Mouse (Mus musculus): ENCODE measurements at regions not wholly inside any gene's neighbourhood (a gene's known extent, or its start where the extent isn't known, plus 50 kb on each side); places are given as distances from the start of the nearest gene placed in this dataset.

DNA sequence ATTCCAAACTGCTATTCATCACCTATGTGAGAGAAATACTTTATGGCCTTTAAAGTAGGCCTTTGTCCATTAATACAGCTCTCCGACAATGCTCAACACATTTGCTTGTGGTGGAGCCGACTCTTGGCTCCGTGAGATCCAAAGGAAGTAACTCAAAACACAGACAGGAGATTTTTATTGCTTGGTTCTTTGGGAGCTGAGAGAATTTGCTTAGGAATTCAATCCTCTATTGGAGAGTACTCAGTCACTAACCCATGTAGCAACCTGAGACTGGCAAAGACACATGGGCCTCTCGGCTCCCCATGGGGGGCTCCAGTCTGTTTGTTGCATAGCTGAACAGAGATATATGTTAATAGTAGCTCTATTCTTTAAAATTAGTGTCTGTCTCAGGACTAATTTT lies 130.1 kb upstream of the Map3k7 start:
- DNase-seq, result no peak

- no peak for DNase-seq
These were observed 128.8 kb upstream of the Map3k7 start for GRCm38 (mm10) chr4:31835051-31835450.

DNA sequence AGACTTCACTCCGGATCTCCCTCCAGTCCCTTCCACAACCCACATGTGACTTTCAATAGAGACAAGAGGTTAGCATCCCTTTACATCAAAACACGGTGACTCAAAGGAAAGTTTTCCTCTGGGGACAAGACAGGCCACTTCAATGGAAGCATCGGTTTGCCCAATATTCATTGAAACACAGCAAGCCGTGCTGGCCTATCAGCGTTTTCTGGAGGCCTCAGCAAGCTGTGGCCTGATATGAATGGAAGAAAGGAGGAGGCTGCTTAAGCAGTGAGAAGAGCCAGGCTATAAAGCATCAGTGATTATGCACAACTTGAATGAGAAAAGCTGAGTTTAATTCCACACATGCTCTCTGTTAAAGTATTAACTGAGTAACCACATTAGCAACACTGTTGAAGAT lies 125.3 kb upstream of the Map3k7 start:
- no peak for DNase-seq

GRCm38 (mm10) chr4:31849763-31850162 lies 114.1 kb upstream of the Map3k7 start:
- DNase-seq, result no peak

DNA sequence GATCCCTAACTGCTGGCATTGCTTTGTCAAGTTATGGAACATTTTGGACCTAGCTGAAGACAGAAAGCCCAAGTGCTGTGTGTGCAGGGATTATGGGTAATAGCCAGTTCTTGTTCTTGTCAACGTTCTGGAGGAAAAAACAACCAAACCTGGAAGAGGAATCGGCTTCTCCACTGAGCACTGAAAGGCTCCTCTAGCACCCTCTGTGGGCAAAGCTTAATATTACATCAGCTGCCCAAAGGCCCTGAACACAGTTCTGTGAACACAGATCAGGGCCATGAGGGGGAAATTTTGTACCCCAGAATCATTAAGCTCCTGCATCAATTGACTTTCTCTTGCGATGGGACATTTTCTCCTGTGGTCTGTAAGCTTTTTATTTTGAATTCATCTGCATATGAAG lies 112.9 kb upstream of the Map3k7 start:
- DNase-seq, result peak in 1 of 2 experiments; percentile 9

DNA sequence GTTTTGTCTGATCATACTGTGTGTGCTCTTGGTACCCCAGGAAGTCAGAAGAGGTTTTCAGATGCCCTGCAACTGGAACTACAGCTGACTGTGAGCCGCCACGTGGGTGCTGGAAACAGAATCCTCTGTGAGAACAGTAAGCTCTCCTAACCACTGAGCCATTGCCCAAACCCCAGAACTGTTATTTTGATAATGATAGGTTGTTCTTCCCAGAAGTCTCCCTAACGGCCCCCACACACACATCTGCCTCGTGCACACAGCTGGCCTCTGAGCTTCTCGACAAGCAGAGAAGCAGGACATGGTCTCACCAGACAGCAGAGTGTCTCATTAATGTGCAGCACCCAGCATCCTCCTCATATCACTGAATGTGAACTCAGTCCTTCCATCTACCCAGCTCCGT lies 110.0 kb upstream of the Map3k7 start:
- no peak for DNase-seq

DNA sequence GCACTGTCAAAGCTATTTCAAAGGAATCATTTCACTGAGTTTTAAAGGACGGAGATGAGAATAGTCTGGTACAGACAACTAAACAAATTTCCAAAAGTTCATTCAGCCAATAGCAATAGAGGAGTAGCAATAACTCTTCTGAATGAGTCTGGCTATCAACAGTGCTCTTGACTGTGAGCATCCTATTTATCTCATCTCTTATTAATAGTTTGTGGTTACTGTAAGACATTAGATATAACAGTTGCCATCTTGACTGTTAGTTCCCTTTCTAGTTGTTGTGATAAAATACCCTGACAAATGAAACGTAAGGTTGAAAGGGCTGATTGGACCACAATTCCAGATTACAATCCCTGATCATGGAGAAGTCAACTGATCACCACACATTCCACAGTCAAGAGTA lies 103.5 kb upstream of the Map3k7 start:
- no peak for DNase-seq

DNA sequence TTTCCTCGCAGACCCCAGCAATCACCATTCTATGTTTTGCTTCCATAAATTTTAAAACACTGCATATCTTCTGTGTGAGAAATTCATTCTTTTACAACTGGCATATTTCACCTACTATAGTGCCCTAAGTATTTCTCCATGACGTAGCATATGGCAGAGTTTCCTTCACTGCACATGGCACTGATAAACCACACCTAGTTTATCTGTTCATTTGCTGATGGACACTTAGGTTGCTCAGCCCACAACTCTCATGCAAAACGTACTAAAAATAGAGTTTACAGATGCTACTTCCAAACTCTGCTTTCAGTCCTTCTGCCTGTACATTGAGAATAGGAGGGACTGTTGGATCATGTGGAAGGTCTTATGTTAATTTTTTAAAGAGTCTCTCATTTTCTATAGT lies 102.7 kb upstream of the Map3k7 start:
- DNase-seq, result no peak

DNA sequence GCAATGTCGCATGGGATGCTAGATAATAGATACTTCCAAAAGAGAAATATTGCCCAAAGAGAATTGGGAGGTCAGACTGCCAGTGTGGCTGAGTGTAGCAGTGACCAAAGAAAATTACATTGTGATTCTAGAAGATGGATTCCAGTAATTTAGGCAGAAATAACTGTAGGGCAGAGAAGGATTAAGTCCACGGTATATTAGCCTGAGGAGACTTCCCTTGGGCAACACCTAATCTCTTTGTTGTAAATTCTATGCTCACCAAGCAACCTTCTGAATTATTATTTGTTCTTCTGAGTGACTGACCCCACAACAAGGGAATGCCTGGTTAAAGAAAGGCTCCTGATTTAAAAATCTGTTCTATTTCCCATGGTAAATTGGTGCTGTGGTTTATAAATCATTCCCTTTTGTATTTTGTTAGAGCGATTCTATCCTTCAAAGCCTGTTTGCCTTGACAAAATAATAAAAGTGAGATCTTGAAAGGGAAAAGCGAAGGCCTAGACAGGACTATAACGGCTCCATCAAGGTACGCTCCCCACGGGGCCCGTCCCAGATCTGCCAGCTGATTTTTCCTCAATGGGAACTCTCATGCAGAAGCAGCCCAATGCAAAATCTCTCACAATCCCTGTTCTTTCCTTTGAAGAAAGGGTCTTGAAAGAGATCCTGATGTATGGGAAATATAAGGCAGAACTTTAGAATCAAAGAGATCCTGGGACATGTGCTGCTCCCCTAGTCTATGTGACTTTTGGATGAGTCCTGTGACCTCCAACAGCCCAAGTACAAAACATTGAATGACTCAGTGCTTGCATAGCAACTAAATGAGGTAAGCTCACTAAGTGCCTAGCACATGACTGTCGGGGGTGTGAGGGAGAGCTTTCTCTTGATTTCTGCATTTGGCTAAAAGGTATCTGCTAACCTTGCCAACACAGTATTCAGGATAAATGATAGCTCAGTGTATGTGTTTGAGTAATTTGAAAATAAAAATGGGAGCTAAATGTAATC lies 90.6 kb upstream of the Map3k7 start:
- DNase-seq, result no peak

- no peak for DNase-seq
These were observed 86.5 kb upstream of the Map3k7 start for GRCm38 (mm10) chr4:31877389-31877788.

DNA sequence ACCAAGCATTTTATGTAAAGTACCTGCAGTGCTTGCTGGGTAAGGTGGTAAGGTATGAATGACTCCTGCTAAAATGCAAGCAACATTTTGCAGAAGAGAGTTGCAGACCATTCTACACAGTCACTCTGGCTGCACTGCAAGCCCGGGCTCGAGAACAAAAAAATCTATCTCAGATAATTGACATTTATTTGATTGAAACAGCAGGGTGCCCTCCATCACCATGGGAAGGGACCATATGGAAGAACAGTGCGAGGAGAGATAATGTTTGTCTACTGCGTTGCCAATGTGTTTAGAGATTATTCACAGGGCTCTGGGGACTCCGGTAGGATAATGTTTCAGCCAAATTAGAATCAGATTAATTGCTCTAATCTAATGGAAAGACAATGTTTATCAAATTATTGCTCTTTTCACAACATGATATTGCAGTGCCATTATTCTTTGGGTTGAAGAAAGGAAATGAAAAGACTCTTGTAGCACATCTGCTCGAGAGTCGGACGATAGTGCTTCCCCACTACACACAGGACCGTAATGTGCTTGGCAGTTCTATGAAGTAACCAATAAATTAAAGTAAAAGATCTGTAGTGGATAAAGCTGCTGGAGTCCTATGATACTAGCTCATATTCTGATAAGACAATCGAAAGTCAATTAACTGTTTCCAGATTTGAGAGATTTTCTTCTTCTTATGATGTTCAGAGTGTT lies 85.3 kb upstream of the Map3k7 start:
- DNase-seq, result no peak

DNA sequence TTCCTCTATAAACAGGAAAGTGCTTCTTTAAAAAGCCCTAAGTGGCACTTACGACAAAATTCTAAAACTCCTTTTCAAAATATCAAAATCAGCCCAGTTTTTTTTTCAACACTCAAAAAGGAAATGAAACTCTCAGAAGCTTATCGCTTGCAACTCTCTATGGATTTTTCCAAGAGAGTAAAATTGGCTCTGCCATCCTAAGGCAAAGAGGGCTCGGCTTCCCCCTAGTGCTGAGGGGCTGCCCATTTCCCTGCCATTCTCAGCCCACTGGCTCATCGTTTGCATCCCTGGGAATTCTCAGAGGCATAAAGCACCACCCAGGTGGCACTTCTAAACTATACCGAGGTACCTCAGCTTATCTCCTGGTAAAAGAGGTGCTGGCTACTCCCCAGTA lies 84.7 kb upstream of the Map3k7 start:
- DNase-seq, result no peak

- no peak for DNase-seq
These were observed 83.7 kb upstream of the Map3k7 start for GRCm38 (mm10) chr4:31880213-31880612.

DNA sequence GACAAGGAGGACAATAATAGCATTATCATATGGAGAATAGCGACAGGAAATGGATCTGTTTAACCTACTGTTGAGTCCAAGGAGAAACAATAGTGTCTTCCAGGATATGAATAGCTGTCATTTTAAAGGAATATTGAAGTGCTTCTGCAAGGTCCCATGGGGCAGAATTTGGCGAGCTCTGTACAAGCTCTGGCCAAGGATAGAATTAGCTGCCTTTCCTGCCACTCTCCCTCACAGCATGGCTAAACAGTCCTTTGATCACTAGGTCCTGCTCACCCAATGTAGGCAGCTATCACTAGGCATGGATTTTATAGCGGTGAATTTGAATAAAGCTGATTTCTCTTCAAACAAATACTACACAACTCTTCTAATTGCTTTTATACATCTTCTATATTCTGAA lies 74.2 kb upstream of the Map3k7 start:
- no peak for DNase-seq

DNA sequence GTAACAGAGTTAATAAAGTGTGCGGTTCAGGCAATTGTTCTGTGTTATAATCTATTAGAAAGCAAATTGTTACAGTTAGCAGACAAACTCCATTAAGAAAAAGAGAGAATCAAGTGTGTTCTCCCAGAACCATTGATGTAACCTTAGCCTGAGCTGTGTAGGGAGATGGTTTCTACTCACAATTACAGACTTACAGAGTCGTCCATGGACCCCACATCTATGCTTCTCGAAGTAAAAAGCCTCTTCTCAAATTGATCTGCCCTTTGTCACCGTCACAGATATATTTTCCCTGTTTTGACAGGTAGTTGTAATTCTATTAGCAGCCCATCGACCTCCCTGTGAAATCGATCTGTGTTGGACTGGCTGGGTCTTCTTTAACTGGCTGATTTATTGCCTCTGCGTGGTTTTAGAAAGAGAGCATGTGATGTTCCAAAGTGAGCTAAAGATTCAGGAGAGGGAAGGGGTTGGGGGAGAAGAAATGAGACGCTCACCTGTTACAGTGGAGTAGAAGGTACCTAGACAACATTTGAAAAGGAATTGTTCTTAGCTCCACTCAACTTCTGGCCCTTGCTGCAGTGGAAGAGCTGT lies 54.7 kb upstream of the Map3k7 start:
- DNase-seq, result no peak
